Mouse (Mus musculus) erythroid progenitor cell, adult 5-6 weeks (primary cell): ENCODE measurements around the gene Sec22b. TPM values are rescaled to one million over a fixed set of nuclear protein-coding genes. Genes with fewer than 3 reads are reported as not detected.

Source experiments
- ATAC-seq: replicated peaks from 2 replicates; pipeline ENCODE4 v1.8.0; 2016; ENCODE audit warnings: moderate number of reproducible peaks, mild to moderate bottlenecking, moderate TSS enrichment, inconsistent platforms; ENCODE audit not compliant: poor library complexity, low FRiP score, severe bottlenecking
- total RNA-seq, 2 experiments: library from RNA; stranded (forward) in 1 of 2; stranded (reverse) in 1 of 2; fragments of 150-400 nt in 1 of 2; fragments of 186-747, 209-891 nt in 1 of 2; gene quantifications; 2 replicates each; pipeline versions ENCODE4 v1.2.3 to v1.2.4; 2015 to 2017; ENCODE audit warnings: low replicate concordance in 2 of 2

Sec22b gene
- total RNA-seq, 2 experiments from 2014 or later, result 8.7 to 23.5 TPM

- ATAC-seq, result no peak
These were observed 36.9 kb downstream of the Sec22b start for GRCm38 (mm10) chr3:97937945-97938266.

DNA sequence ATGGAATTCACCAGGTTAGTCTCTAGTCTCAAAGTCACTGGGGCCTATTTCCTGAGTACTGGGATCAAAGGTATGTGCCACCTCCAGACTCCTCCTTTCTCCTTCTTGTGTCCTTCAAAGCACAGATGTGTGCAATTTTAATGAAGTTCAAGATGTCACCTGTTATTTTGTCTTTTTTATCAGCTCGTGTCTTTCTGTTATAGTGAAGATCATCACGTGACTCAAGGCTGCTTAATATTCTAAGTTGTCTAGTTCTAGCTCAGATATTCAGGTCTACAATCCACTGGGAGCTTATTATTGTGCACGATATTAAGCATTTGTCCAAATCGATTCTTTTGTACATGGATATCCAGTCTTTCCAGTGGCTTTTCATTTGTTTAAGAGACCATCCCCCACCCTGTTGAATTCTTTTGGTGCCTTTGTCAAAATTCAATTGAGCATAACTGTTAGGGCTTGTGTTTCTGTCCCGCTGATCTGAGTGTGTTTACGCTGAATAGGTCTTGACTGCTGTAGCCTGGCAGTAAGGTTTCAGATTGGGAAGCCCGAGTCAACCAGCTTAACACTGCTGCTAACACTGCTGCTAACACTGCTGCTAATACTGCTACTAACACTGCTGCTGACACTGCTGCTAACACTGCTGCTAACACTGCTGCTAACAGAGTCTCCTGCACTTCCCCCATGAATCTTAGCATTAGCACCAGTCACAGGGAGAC lies 38.0 kb downstream of the Sec22b start:
- ATAC-seq, result no peak

- ATAC-seq, result no peak
These were observed 38.9 kb downstream of the Sec22b start for GRCm38 (mm10) chr3:97939626-97940510.

- ATAC-seq, result no peak
These were observed 39.7 kb downstream of the Sec22b start for GRCm38 (mm10) chr3:97940511-97941204.

DNA sequence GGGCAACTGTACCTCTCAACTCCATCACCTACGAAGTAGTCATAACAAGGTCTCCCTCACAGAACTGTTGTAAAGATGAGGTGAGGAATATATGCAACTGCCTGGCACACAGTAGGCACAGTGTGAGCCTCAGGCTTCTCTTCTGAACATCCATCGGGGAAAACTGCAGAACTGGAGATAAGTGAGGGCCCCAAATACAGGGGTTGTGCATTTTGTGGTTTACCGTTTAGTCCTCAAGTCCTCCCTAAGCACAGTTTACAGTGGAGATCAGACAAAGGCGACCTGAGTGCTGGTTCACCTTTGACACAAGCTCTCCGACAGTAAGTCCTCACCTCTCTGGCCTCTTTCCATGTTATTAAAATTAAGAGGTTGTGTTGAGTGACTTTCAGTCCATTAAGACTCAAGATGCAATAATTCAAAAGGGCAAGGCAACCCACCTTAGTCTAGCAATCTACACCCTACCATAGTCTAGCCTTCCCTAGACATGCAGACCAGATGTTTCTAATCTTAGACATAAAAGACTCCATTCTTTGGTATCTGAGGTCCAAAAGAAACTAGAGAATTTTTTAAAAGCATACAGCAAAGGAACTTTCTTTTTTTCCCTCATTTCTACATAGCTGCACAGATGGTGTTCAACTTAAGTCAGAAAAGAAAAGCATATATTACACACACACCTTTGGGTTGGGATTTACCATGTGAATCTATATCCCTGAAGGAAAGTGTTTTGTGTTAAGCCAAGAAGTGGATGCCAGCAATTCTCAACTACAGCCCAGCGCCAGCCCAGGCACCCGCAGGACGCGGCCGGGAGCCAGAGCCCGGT lies 40.7 kb downstream of the Sec22b start:
- no peak for ATAC-seq

DNA sequence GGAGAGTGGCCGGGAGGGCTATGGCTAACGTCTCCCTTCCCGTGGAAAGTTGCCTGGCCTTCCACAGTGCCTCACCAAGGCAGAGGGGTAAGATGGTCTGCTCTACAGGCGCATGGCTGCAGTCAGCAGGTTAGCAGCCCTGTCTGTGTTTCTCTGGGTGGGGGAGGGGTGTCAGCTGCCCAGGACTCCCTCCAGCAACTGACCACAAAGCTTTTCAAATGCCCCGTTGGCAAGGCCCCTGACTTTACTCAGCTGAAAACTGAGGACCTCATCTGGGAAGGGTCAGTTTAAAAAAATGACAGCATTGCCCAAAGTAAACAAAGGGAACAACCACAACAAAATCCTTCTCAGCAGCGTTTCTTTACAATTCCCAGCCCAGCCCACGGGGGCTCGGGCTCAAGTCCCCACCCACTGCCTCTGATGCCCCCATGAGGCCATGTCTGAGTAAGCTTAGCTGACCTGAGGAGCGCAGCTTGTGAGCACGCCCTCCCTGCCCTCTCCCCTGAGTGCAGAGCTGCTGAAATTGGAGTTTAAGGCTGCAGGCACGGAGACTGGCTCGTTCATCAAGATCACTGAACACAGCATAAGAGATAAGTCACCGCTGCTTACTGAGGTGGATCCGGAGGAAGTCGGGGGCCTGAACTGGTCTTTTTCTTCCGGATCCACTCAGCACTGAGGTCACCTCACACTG lies 41.4 kb downstream of the Sec22b start:
- no peak for ATAC-seq

DNA sequence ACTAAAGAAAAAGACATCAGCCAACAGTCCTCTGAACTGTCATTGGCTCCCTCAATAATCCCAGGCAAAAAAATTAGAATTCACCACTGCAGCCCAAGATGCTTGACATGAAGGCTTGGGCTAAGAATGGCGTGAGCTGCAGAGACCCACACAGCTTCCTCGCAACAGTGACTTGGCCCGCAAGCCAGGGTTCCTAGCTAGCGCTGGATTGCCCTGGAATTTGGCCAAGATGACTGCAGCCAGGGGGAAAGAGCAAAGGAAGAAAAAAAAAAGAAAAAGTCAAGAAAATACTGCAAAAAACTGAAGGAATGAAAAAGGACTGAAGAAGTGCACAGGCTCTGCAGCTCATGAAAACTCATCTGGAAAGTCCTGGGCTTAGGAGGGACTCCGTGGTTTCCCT lies 43.5 kb downstream of the Sec22b start:
- ATAC-seq, result no peak

DNA sequence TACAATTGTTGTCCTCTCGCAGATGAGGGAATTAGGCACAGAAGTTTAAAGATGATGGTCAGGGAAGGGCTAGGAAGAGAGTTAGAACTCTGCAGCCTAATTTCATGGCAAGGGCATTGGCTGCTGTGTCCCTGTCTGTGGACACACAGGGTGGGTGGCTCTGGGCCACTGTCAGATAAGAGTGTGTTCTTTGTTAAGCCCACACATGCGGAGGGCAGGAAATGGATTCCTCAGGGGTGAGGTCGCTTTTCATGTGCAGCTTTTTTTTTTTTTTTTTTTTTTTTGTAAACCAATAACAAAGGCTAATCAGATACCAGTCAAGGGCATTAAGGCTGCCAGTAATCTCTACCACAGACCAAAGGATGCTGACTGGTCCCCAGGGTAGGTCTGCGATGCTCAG lies 45.4 kb downstream of the Sec22b start:
- no peak for ATAC-seq

GRCm38 (mm10) chr3:97948518-97948917 lies 47.5 kb downstream of the Sec22b start:
- ATAC-seq, result no peak

GRCm38 (mm10) chr3:97949946-97950345 lies 49.0 kb downstream of the Sec22b start:
- ATAC-seq, result no peak

- no peak for ATAC-seq
These were observed 50.1 kb downstream of the Sec22b start for GRCm38 (mm10) chr3:97951134-97951533.

- no peak for ATAC-seq
These were observed 52.2 kb downstream of the Sec22b start for GRCm38 (mm10) chr3:97953196-97953595.

DNA sequence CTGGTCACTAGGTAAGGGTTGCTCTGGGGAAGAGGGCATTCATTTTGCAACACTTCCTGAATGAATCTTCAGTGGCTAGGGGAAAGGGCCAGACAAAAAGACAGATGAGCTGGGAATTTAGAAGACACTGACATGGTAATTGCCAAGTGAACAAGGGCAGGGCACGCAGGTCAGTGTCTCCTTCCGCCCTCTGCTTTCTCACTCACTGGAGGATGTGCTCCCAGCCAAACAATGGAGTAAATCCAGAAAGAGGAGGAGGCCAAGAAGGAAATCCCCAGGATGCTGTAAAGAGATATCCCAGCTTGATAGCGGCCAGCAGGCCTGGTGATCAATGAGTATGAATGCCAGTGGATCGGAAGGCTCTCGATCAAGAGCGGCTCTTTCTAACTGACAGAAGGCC lies 55.3 kb downstream of the Sec22b start:
- ATAC-seq, result no peak

DNA sequence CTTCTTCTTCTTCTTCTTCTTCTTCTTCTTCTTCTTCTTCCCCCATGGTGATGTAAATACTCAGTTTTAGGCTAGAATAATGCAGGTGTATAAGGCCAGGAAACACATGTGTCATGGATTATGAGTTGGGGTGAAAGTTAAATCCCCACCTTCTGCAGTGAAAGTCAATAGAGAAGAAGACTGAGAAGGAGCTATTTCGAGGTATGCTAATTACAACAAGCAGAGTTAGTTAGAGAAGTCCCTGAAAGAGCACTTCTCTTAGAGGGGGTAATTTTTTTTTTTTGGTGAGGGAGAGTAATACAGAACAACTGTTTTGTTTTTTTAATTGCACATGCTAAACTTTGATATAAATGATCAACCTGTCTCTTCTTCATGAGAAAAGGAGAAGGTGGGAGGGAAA lies 55.9 kb downstream of the Sec22b start:
- ATAC-seq, result no peak

DNA sequence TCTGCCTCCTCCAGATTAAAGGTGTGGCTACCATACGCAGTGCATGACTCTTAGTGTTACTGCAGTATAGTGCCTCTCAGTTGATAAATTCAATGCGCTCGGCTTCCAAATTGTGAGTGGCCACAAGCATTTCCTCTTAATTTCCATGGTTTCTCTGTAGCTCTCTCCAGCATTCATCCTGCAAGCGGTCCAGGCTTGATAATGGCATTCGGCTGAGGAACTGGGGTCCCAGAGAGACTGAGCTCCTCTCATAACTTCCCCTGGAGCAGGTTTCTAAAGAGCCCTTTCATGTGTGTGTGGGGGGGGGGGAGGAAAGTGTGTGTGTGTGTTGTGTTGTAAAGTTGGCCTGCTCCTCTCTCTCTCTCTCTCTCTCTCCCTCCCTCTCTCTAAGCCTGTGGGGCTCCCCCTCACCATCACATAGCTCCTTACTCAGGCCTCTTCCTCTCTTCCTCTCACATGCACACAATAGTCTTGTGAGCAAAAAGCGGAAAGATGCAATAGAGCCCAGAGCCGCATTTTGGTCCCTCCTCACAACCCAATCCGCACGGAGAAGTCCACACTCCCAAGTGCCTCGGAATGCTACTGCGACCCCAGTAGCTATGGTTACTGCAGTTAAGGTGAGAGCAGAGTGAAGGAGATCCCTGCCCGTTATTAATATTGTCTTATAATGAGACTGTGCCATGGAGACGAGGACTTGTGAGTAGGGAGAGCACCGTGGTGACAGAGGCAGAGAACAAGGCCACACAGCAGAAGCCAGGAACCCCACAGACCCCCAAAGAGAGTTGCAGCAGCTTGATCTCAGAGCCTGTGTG lies 60.0 kb downstream of the Sec22b start:
- ATAC-seq, result no peak

- ATAC-seq, result no peak
These were observed 61.0 kb downstream of the Sec22b start for GRCm38 (mm10) chr3:97961962-97962361.

DNA sequence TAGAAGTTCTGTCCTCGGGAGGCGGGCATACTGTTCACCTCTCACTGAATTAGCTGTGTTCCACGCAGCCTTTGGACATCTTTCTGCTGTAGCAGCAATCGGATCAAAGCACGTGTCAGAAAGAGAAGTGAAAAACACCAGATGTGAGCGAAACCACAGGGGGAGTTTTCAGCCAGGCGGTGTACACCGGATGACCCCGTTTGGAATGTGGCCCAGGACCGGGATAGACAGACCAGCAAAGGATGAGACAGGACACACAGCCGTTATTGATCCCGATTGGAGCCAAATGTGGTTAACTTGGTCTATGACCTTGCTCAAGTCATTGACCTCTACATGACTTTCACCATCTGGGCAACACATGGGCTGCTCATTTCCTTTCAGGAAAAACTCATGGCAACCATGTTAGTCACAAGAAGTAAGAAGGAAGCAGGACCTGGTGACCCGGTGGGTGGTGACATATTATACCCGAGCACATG lies 63.9 kb downstream of the Sec22b start:
- no peak for ATAC-seq

GRCm38 (mm10) chr3:97967627-97968026 lies 66.6 kb downstream of the Sec22b start:
- ATAC-seq, result no peak
